Mouse (Mus musculus) left cerebral cortex, adult 9 months (tissue): ENCODE measurements at regions not wholly inside any gene's neighbourhood (a gene's known extent, or its start where the extent isn't known, plus 50 kb on each side); places are given as distances from the start of the nearest gene placed in this dataset.

ENCODE experiments used
- DNase-seq, 2 experiments: peaks; one replicate each; pipeline ENCODE4 v3.0.0; 2022; ENCODE audit warnings: low spot score in 2 of 2

DNA sequence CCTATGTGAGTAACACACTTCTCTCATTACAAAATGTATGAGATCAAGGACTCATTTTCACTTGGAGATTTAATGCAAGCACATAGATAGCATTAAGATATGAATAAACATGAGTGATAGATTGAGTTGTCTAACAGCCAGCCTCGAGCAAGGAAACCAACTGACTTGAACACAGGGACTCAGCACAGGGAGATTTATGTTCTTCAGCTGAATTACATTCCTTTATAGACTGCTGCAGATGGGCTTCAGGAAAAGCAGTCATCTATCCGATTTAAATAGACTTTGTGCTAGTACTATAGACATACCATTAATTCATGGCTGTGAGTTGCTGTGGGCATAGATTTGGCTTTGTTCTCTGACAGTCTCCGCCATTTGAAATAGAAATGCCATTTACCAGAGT lies 661.9 kb downstream of the Cenpc1 start:
- no peak for DNase-seq

DNA sequence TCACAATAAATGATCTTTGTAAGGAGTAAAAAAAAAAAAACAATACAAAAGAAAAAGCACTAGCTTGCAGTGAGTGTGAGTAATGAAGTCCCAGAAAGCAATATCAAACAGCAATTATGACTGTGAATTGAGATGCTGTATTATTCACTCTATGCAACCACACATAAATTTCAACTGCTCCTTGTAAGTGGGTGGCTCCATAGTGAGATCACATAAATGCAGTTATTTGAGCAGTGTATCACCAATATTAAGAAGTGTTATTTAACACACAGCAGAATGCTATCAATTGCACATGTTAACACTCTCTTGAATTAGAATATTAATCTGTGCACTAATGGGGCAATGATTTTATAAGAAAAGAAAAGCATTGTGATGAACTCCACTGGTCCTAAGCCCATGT lies 705.0 kb downstream of the Cenpc1 start:
- DNase-seq = no peak

DNA sequence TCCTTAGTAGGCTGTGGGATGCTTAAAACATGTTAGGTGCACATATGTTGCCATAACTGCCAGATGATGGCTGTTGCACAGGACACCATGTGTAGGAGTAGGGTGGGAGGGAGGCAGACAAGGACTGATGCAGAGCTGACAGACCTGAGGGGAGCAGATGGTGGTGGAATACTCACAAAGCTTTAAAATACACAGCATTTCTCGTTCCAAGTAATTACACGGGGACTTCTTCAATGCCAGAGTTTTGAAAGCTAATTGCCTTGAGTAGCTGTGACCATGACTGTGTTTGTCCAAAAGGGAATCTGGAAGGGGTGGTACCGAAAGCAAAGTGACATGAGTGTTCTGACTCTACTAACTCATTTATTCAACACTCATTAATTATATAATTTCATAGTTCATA lies 718.6 kb downstream of the Cenpc1 start:
- DNase-seq = peak; percentile 14 to 71

DNA sequence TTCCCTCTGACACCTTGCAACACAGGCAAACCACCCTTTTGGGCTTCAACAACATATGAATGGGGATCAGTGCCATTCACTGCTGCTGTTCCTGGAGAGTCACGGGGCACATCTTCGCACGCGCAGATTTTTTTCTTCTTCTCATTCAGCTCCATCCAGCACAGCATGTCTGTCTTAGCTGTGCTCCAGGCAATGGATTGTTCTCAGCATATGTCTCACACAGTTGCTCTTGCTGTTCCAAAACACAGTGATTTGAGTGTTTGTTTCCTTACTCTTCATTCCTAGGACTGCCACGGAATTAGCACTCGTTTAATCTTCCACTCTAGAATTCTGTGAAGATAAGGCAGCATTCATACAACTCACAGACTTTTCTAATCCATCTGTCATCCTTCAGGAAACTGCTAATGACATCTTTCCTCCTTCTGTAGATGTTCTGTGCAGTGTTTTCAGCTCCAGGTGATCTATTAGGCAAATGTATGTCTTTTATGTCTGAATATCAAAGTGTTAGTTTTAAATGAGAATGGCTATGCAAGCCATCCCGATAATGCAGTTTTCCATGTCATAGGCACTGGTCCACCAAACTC lies 719.2 kb downstream of the Cenpc1 start:
- peak in 1 of 2 experiments; percentile 6 for DNase-seq

DNA sequence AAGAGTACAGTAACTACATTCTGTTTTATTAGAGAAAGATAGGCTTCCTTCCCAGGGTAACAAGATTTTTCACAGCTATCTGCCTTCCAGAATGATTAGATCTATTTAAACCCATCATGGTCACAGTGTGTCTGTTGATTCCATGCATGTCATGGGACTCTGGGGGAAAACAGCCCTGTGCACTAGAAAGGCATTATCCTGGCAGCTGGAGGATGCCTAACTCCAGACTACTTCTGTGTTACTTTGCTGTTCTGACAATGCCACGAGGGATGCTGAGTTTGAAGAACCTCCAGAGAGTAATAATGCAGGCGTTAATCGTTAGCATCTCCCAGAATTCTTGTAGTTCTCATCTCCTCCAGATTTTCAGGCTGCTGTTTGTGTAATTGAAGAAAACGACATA lies 724.0 kb downstream of the Cenpc1 start:
- DNase-seq = no peak

DNA sequence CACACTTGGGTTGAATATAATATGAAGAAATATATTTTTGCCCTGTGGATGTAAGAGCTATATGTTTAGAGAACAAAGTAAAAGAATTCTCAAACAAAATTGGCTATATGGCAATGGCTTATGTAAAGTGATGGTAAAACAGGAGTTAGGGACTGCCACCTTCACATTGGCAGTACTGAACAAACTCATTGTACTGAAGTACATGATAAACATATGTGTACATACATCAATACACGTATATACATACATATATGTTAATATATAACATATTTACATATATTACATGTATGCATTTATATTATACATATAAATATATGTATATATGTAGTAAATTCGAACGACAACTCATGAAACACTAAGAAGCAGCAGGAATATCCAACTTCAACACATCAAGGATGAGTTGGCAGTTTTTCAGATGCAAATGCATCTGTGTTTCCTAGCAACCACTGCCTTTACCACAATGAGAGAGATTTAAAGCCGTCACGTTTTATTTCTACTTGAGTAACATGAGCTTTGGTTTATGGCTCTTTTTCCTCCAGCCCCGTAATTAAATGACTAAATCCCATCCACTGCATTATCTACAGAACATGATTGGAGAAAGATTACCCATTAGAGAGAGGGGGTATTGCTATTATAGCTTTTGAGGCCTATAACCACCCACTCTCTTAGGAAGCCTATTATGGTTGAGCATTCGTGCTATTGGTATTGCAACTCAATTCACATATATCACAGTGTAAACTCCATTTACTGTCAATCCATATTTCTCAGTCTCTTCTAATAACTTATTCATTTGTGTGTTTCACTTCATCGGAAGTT lies 727.5 kb downstream of the Cenpc1 start:
- DNase-seq = peak; percentile 23 to 28

DNA sequence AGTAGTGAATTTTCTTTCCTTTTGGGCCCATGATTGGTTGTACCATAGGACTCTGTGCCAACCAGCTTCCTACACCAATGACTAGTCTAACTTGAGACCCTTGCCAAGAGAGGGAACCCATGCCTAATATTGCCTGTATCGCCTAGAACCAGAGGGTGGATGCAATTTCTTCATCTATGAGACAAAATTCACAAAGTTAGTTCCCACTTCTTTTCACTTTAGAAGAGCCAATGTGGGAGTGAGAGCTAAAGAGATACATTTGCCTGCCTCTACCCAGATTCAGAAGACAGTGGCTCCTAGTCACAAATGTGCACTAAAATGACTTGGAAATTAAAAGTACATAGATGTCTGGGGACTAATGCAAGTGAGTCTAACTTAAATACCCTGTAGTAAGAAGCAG lies 728.4 kb downstream of the Cenpc1 start:
- DNase-seq = no peak
